Comparison of ENCODE assay signal across 9 mouse cellular contexts in the genomic region with DNA sequence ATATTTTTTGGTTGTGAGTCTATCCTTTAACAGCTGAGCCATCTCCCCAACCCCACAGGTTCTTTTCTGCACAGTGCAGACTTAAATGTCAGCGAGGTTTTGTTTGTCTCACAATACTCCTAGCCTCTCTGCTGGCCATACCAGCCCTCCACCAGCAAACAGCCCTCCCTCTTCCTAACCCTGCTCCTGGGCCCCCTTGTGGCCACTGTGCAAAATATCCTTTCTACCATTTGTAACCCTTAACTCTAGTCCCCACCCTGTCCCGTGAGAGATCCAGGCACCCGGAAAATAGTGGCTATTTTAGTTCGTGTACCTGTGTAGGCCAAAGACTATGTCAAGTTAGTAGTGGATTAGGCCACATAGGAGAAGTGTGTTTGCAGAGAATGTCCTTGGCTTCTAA. TPM values are rescaled to one million over a fixed set of nuclear protein-coding genes. Genes with fewer than 3 reads are reported as not detected.
DNase-seq lines count a peak whose midpoint lies in the region; ATAC-seq and TF ChIP-seq lines count a peak whose summit lies in the region.
"Had no signal": no experiment of that assay in that cellular context is flagged by ENCODE, and none has a peak within 500 bp of the region (broad histone marks: within the 10 kb centered on the region; RNA-seq: fewer than 3 reads in every experiment).

No protein-coding gene starts in this region.

- 15% methylated on average over 4 of the region's 4 CpGs for whole genome bisulfite sequencing in heart, embryonic 12.5 days
- under 1% methylated on average over 4 of the region's 4 CpGs for WGBS in bone marrow, adult 2 months
- WGBS in heart, postnatal 0 days: 5% methylated on average over 4 of the region's 4 CpGs
- 5% methylated on average over 4 of the region's 4 CpGs for WGBS in liver, embryonic 12.5 days (ENCODE audit: insufficient replicate concordance)
- WGBS in neural tube, embryonic 13.5 days: 26% methylated on average over 4 of the region's 4 CpGs

- no peak overlapping the region for H3K4me3 ChIP-seq in heart, embryonic 12.5 days
- no peak overlapping the region for H3K4me3 ChIP-seq in bone marrow, adult 2 months (replicated peaks; ENCODE audit: control insufficient read depth, low read depth, low read length)
- H3K4me3 ChIP-seq in heart, postnatal 0 days (ENCODE audit: low read depth, low read length): no peak overlapping the region
- no peak overlapping the region for H3K4me3 ChIP-seq in liver, embryonic 12.5 days
- no peak overlapping the region for H3K4me3 ChIP-seq in neural tube, embryonic 13.5 days
- H3K4me3 ChIP-seq: embryonic facial prominence, embryonic 12.5 days had no signal

- H3K9ac ChIP-seq in heart, embryonic 12.5 days: no peak overlapping the region
- H3K9ac ChIP-seq in heart, postnatal 0 days (replicated peaks; ENCODE audit: low read depth, low read length): no peak overlapping the region
- no peak overlapping the region for H3K9ac ChIP-seq in liver, embryonic 12.5 days
- no peak overlapping the region for H3K9ac ChIP-seq in neural tube, embryonic 13.5 days
- H3K9ac ChIP-seq: embryonic facial prominence, embryonic 12.5 days had no signal

- no peak overlapping the region for H3K27ac ChIP-seq in heart, embryonic 12.5 days (ENCODE audit: poor library complexity, severe bottlenecking)
- H3K27ac ChIP-seq in bone marrow, adult 2 months (ENCODE audit: control insufficient read depth, insufficient read depth, low read depth, low read length, poor library complexity): no peak overlapping the region
- no peak overlapping the region for H3K27ac ChIP-seq in heart, postnatal 0 days (ENCODE audit: low read depth)
- no peak overlapping the region for H3K27ac ChIP-seq in liver, embryonic 12.5 days
- no peak overlapping the region for H3K27ac ChIP-seq in neural tube, embryonic 13.5 days (replicated peaks)
- H3K27ac ChIP-seq: embryonic facial prominence, embryonic 12.5 days had no signal

- no peak for DNase-seq in heart, postnatal 25 days (ENCODE audit: low spot score)
- DNase-seq in CD8-positive naive resting alpha-beta T cell, adult 2 months (ENCODE audit: low read depth in 2 of 2, low spot score in 2 of 2): peak; percentile 35 to 57
- DNase-seq in heart, postnatal 0 days (ENCODE audit: low spot score): peak; percentile 70
- no peak for DNase-seq in layer of hippocampus, adult 8-10 months (ENCODE audit: low spot score in 2 of 2)

- no peak overlapping the region for H3K4me2 ChIP-seq in heart, embryonic 12.5 days
- no peak overlapping the region for H3K4me2 ChIP-seq in heart, postnatal 0 days (ENCODE audit: low read depth, low read length)
- no peak overlapping the region for H3K4me2 ChIP-seq in liver, embryonic 12.5 days
- no peak overlapping the region for H3K4me2 ChIP-seq in neural tube, embryonic 13.5 days
- H3K4me2 ChIP-seq: embryonic facial prominence, embryonic 12.5 days had no signal

- peaks cover 1% of the 10 kb centered on the region for H3K36me3 ChIP-seq in heart, embryonic 12.5 days
- H3K36me3 ChIP-seq in heart, postnatal 0 days (replicated peaks; ENCODE audit: control insufficient read depth, insufficient read depth, low read length): no peaks in the 10 kb centered on the region; the same call in 1 of the 2 replicates
- peaks cover 2% of the 10 kb centered on the region for H3K36me3 ChIP-seq in liver, embryonic 12.5 days
- H3K36me3 ChIP-seq in neural tube, embryonic 13.5 days: peaks cover 2% of the 10 kb centered on the region
- H3K36me3 ChIP-seq: embryonic facial prominence, embryonic 12.5 days had no signal

- intact Hi-C loops in heart, postnatal 25 days (cut with DNase I): loop anchor here (2.0 kb wide), 1 partner anchor 42 kb away; no protein-coding TSS in a partner anchor

- ATAC-seq in heart, embryonic 12.5 days (ENCODE audit: insufficient number of reproducible peaks, low FRiP score): peak; percentile 51; the same call in 1 of the 2 replicates
- ATAC-seq in heart, postnatal 0 days (ENCODE audit: insufficient read depth, low read depth): peak; percentile 61
- peak; percentile 57 for ATAC-seq in liver, embryonic 12.5 days
- peak; percentile 56; the same call in 1 of the 2 replicates for ATAC-seq in neural tube, embryonic 13.5 days (ENCODE audit: low read depth)

- peaks cover 7% of the 10 kb centered on the region; the same call in 1 of the 2 replicates for H3K4me1 ChIP-seq in heart, embryonic 12.5 days (replicated peaks)
- H3K4me1 ChIP-seq in bone marrow, adult 2 months (ENCODE audit: control insufficient read depth, insufficient read depth, low read length): no peaks in the 10 kb centered on the region
- no peaks in the 10 kb centered on the region for H3K4me1 ChIP-seq in heart, postnatal 0 days (ENCODE audit: control insufficient read depth, insufficient read depth)
- H3K4me1 ChIP-seq in liver, embryonic 12.5 days: peaks cover 24% of the 10 kb centered on the region
- H3K4me1 ChIP-seq in neural tube, embryonic 13.5 days (replicated peaks): no peaks in the 10 kb centered on the region
- H3K4me1 ChIP-seq: embryonic facial prominence, embryonic 12.5 days had no signal

- TF ChIP-seq CTCF in bone marrow, adult 2 months (IDR thresholded peaks at IDR 0.05; ENCODE audit: control insufficient read depth, insufficient read depth, low read length): peak; percentile 73
- TF ChIP-seq CTCF in heart, postnatal 0 days (IDR thresholded peaks at IDR 0.05; ENCODE audit: low read depth): peak; percentile 74

- H3K9me3 ChIP-seq in heart, embryonic 12.5 days (replicated peaks): no peaks in the 10 kb centered on the region
- no peaks in the 10 kb centered on the region for H3K9me3 ChIP-seq in heart, postnatal 0 days (replicated peaks; ENCODE audit: control insufficient read depth, low read length)
- no peaks in the 10 kb centered on the region for H3K9me3 ChIP-seq in liver, embryonic 12.5 days (replicated peaks)
- no peaks in the 10 kb centered on the region for H3K9me3 ChIP-seq in neural tube, embryonic 13.5 days
- H3K9me3 ChIP-seq: embryonic facial prominence, embryonic 12.5 days had no signal

- TF ChIP-seq POLR2A in bone marrow, adult 2 months (IDR thresholded peaks at IDR 0.05; ENCODE audit: borderline replicate concordance, control insufficient read depth, low read depth, low read length): no peak

- H3K27me3 ChIP-seq in heart, embryonic 12.5 days (replicated peaks): peaks cover 2% of the 10 kb centered on the region
- H3K27me3 ChIP-seq in heart, postnatal 0 days (ENCODE audit: control insufficient read depth, insufficient read depth, low read length): peaks cover 2% of the 10 kb centered on the region
- peaks cover 7% of the 10 kb centered on the region for H3K27me3 ChIP-seq in liver, embryonic 12.5 days (replicated peaks)
- peaks cover 12% of the 10 kb centered on the region for H3K27me3 ChIP-seq in neural tube, embryonic 13.5 days

- TF ChIP-seq EP300 in heart, postnatal 0 days (IDR thresholded peaks at IDR 0.05; ENCODE audit: low read depth): no peak

RNA-seq across cellular contexts. Expression of gene Cpne7, which starts 6.5 kb away (rescaled TPM):
- polyA plus RNA-seq in heart, embryonic 12.5 days (2016; fragmentation: Nextera tagmentation; extraction: Ambion mirVana): 0.18 and 0.24 TPM in 2 replicates
- under 1 TPM; 0.36 to 0.39 TPM for total RNA-seq in heart, postnatal 25 days (2021)
- polyA plus RNA-seq in bone marrow, adult 2 months (2011; ENCODE audit: insufficient read depth, insufficient read length, low replicate concordance, missing spikeins): 0.40 and 1.5 TPM in 2 replicates
- total RNA-seq in heart, postnatal 0 days (2014; rRNA removed; ENCODE audit: low replicate concordance): 0.42 and 9.0 TPM in 2 replicates
- 0.15 and 0.16 TPM in 2 replicates for polyA plus RNA-seq in heart, postnatal 0 days (2015; fragmentation: Nextera tagmentation; extraction: Ambion mirVana)
- polyA plus RNA-seq in liver, embryonic 12.5 days (2016; fragmentation: Nextera tagmentation; extraction: Ambion mirVana): 2.8 and 2.9 TPM in 2 replicates
- 0.68 and 1.1 TPM in 2 replicates for polyA plus RNA-seq in neural tube, embryonic 13.5 days (2015; fragmentation: Nextera tagmentation; extraction: Ambion mirVana)
- total RNA-seq in layer of hippocampus, adult 8-10 months (2022): 100 to 1,000 TPM; 277 to 341 (median 303) TPM

RNA-seq across cellular contexts. Expression of gene Rpl13, which starts 8.5 kb away (rescaled TPM):
- polyA plus RNA-seq in heart, embryonic 12.5 days (2016; fragmentation: Nextera tagmentation; extraction: Ambion mirVana): 1,041 and 1,045 TPM in 2 replicates
- total RNA-seq in heart, postnatal 25 days (2021): 100 to 1,000 TPM; 426 to 434 TPM
- 1,064 and 1,759 TPM in 2 replicates for polyA plus RNA-seq in bone marrow, adult 2 months (2011; ENCODE audit: insufficient read depth, insufficient read length, low replicate concordance, missing spikeins)
- total RNA-seq in heart, postnatal 0 days (2014; rRNA removed; ENCODE audit: low replicate concordance): 2,455 and 2,720 TPM in 2 replicates
- polyA plus RNA-seq in heart, postnatal 0 days (2015; fragmentation: Nextera tagmentation; extraction: Ambion mirVana): 813 and 854 TPM in 2 replicates
- 1,452 and 1,476 TPM in 2 replicates for polyA plus RNA-seq in liver, embryonic 12.5 days (2016; fragmentation: Nextera tagmentation; extraction: Ambion mirVana)
- 629 and 772 TPM in 2 replicates for polyA plus RNA-seq in neural tube, embryonic 13.5 days (2015; fragmentation: Nextera tagmentation; extraction: Ambion mirVana)
- total RNA-seq in layer of hippocampus, adult 8-10 months (2022): 100 to 1,000 TPM; 359 to 512 (median 443) TPM

RNA-seq across cellular contexts. Expression of gene Sult5a1, which starts 47.5 kb away (rescaled TPM):
- 5.4 and 5.8 TPM in 2 replicates for polyA plus RNA-seq in heart, embryonic 12.5 days (2016; fragmentation: Nextera tagmentation; extraction: Ambion mirVana)
- 1 to 10 TPM in 1 of 2 experiments, under 1 TPM in 1; 0.56 to 1.1 TPM for total RNA-seq in heart, postnatal 25 days (2021)
- polyA plus RNA-seq in bone marrow, adult 2 months (2011; ENCODE audit: insufficient read depth, insufficient read length, low replicate concordance, missing spikeins): 0.52 and 1.4 TPM in 2 replicates
- total RNA-seq in heart, postnatal 0 days (2014; rRNA removed; ENCODE audit: low replicate concordance): 1.4 and 3.4 TPM in 2 replicates
- polyA plus RNA-seq in heart, postnatal 0 days (2015; fragmentation: Nextera tagmentation; extraction: Ambion mirVana): 1.6 and 2.0 TPM in 2 replicates
- 1.7 and 2.1 TPM in 2 replicates for polyA plus RNA-seq in liver, embryonic 12.5 days (2016; fragmentation: Nextera tagmentation; extraction: Ambion mirVana)
- polyA plus RNA-seq in neural tube, embryonic 13.5 days (2015; fragmentation: Nextera tagmentation; extraction: Ambion mirVana): 1.2 and 2.4 TPM in 2 replicates
- total RNA-seq in layer of hippocampus, adult 8-10 months (2022): 1 to 10 TPM; 1.7 to 3.1 (median 1.9) TPM

RNA-seq across cellular contexts. Expression of gene Spg7, which starts 47.9 kb away (rescaled TPM):
- 77.3 and 79.9 TPM in 2 replicates for polyA plus RNA-seq in heart, embryonic 12.5 days (2016; fragmentation: Nextera tagmentation; extraction: Ambion mirVana)
- total RNA-seq in heart, postnatal 25 days (2021): 10 to 100 TPM; 77.4 to 78.7 TPM
- polyA plus RNA-seq in bone marrow, adult 2 months (2011; ENCODE audit: insufficient read depth, insufficient read length, low replicate concordance, missing spikeins): 66.1 and 74.6 TPM in 2 replicates
- 72.8 and 83.1 TPM in 2 replicates for total RNA-seq in heart, postnatal 0 days (2014; rRNA removed; ENCODE audit: low replicate concordance)
- 63.3 and 65.1 TPM in 2 replicates for polyA plus RNA-seq in heart, postnatal 0 days (2015; fragmentation: Nextera tagmentation; extraction: Ambion mirVana)
- polyA plus RNA-seq in liver, embryonic 12.5 days (2016; fragmentation: Nextera tagmentation; extraction: Ambion mirVana): 40.0 TPM in 2 replicates
- polyA plus RNA-seq in neural tube, embryonic 13.5 days (2015; fragmentation: Nextera tagmentation; extraction: Ambion mirVana): 48.7 and 50.1 TPM in 2 replicates
- total RNA-seq in layer of hippocampus, adult 8-10 months (2022): 10 to 100 TPM; 51.8 to 64.2 (median 60.9) TPM

Comparison
In these comparisons a context has a peak if more than half of its experiments do, and no peak if none do; other contexts are left out.
1. DNase-seq: peak in CD8-positive naive resting alpha-beta T cell, adult 2 months (2 of 2) and heart, postnatal 0 days (single experiment); none in heart, postnatal 25 days (single experiment) and layer of hippocampus, adult 8-10 months (0 of 2).
2. Peak in every context shown above with its lines, with median percentiles within 50 percentile points of each other: ATAC-seq.